Mouse (Mus musculus): ENCODE data around the gene Rab5if.

GRCm38 (mm10) chr2:156892821-156893220 is 29.9 kb downstream of the Rab5if start:
- no peak for TF ChIP-seq CTCF (conservative IDR thresholded peaks at IDR 0.05; ENCODE audit: insufficient read depth, insufficient read length, low read depth, low read length)
- TF ChIP-seq POLR2A (IDR thresholded peaks at IDR 0.05; ENCODE audit: low read depth, low read length) = no peak
